Mouse (Mus musculus) heart, embryonic 10.5 days (tissue): ENCODE data around the gene 9530077C05Rik. TPM values are rescaled to one million over a fixed set of nuclear protein-coding genes. Genes with fewer than 3 reads are reported as not detected.
A peak's percentile ranks its signal among the peaks of the same experiment; 100 is the strongest.

ENCODE experiments used
- DNase-seq: peaks from one replicate; pipeline ENCODE4 v3.0.0-alpha.2; 2017; ENCODE audit warnings: low spot score
- H3K27ac ChIP-seq: fragments of 300-500 bp; sonication (generic); 2 replicates; pipeline ENCODE4 v1.5.1; 2016; ENCODE audit warnings: mild to moderate bottlenecking
- H3K27me3 ChIP-seq: fragments of 300-500 bp; sonication (generic); 2 replicates; pipeline ENCODE4 v1.6.1; 2016; ENCODE audit warnings: mild to moderate bottlenecking; ENCODE audit not compliant: poor library complexity, insufficient read depth, severe bottlenecking
- H3K36me3 ChIP-seq: fragments of 300-500 bp; sonication (generic); 2 replicates; pipeline ENCODE4 v1.6.1; 2016; ENCODE audit warnings: mild to moderate bottlenecking, moderate library complexity
- H3K4me1 ChIP-seq: fragments of 300-500 bp; sonication (generic); 2 replicates; pipeline ENCODE4 v1.6.1; 2016; ENCODE audit warnings: mild to moderate bottlenecking
- H3K4me3 ChIP-seq: fragments of 300-500 bp; sonication (generic); 2 replicates; pipeline ENCODE4 v1.5.1; 2016; ENCODE audit warnings: mild to moderate bottlenecking, moderate library complexity
- H3K9me3 ChIP-seq: fragments of 300-500 bp; sonication (generic); 2 replicates; pipeline ENCODE4 v1.6.1; 2016; ENCODE audit warnings: mild to moderate bottlenecking, moderate library complexity
- WGBS: fragments of 180-500 bp; shearing (Covaris S2); methylation state at CpG from one replicate; pipeline ENCODE4 v1.1.7; 2016; 5-methylcytosine and 5-hydroxymethylcytosine counted together
- polyA plus RNA-seq: library from polyadenylated mRNA; unstranded; fragments of >200 nt; fragmentation: Nextera tagmentation; extraction: Ambion mirVana; gene quantifications from 2 replicates; pipeline ENCODE4 v1.2.1, GENCODE M21; 2016

The 9530077C05Rik gene
- 3.3 and 4.6 TPM in 2 replicates for polyA plus RNA-seq

DNA sequence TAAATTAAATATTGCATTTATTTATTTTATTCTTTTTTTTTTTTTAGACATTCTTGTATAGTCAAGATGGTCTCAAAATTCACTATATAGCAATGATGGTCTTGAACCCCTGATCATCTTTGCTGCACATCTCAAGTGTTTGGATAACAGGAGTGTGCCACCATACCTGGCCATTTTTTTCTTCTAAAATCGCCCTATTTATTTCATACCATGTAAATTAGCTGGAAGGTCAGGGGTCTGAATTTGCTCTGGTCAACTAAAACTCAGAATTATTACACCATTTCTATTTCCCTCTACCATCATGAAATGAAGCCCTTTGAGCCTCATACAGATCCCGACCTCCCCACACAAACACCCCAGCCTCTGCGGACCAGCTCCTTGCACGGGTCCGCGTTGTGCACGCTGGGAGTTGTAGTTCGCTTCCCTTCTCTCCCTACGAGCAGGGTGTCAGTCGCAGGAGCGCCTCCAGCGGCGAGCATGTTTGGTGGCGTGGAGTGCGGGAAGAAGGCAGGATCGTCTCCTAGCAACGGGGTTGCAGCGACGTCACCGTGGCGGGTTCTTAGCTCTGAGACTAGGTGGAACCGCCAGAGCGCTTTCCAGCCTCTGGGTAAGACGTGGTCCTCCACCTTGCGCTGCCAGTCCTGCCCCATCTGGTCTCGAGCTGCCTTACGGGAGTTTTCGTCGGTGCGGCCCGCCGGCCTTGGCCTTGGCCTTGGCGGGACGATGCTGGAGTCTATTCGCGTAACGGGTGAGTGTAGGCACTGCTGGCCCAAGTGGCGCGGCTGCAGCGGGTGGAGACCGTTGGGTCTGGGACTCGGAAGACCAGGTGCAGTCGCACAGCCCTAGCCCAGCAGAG, at the start of gene 9530077C05Rik:
Gene 9530077C05Rik (plus strand): TSS at position 512 of the 856 bp plus-strand sequence.
- DNase-seq: peak; percentile 99
- H3K4me3 ChIP-seq: peak within 1 kb of the TSS; percentile 74
- peaks cover 3% of the 10 kb centered on the region; the same call in 1 of the 2 replicates for H3K4me1 ChIP-seq
- WGBS: 1% methylated on average over 43 of the region's 43 CpGs
- no peaks in the 10 kb centered on the region for H3K36me3 ChIP-seq
- H3K27ac ChIP-seq: peak within 1 kb of the TSS; percentile 81
- no peaks in the 10 kb centered on the region for H3K9me3 ChIP-seq
- H3K27me3 ChIP-seq: no peaks in the 10 kb centered on the region; the same call in 1 of the 2 replicates

DNA sequence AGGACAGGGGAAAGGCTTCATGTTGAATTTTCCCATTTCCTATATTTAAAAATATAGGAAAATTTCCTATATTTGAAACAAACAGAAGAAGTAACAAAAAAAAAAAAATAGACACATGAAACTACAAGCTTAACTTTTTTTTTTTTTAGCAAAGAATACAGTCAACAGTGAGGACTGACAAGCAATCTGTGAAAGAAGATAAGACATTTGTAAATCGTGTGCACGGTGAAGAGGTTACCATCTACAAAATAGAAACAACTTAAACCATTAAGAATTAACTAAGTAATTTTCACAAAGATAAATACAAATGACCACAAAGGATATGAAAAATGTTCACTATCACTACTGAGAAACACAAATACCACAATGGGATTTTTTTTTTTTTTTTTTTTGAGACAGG, 45.1 kb upstream of the 9530077C05Rik start:
- no peak for DNase-seq
- no peaks in the 10 kb centered on the region; the same call in 1 of the 2 replicates for H3K4me1 ChIP-seq
- peaks cover 87% of the 10 kb centered on the region for H3K36me3 ChIP-seq
- 82% methylated on average over 2 of the region's 2 CpGs for WGBS
- H3K9me3 ChIP-seq: no peaks in the 10 kb centered on the region
- H3K27ac ChIP-seq: no peak overlapping the region
- no peaks in the 10 kb centered on the region for H3K27me3 ChIP-seq
- H3K4me3 ChIP-seq: no peak overlapping the region

DNA sequence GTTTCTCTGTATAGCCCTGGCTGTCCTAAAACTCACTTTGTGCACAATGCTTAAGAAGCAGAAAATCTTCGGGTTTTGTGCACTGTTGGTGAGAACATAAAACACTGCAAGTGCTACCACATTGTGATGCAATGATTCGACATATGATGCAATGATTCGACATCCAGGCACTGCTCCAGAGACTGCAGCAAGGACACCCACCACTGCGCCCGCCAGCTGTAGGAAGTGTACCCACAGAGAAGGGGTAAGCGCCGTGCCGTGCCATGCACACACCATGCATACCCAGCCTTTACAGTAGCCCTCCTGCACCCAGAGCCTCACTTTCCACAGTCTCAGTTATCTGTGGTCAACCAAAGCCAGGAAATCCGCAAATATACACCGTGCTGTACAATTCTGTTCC, 44.7 kb upstream of the 9530077C05Rik start:
- Histone ChIP-seq H3K4me3 (no peak overlapping the region), H3K36me3 (peaks cover 87% of the 10 kb centered on the region), H3K9me3 (no peaks in the 10 kb centered on the region), H3K27me3 (no peaks in the 10 kb centered on the region), H3K4me1 (no peaks in the 10 kb centered on the region; the same call in 1 of the 2 replicates), H3K27ac (no peak overlapping the region)
- DNase-seq: no peak
- 94% methylated on average over 10 of the region's 10 CpGs for WGBS

DNA sequence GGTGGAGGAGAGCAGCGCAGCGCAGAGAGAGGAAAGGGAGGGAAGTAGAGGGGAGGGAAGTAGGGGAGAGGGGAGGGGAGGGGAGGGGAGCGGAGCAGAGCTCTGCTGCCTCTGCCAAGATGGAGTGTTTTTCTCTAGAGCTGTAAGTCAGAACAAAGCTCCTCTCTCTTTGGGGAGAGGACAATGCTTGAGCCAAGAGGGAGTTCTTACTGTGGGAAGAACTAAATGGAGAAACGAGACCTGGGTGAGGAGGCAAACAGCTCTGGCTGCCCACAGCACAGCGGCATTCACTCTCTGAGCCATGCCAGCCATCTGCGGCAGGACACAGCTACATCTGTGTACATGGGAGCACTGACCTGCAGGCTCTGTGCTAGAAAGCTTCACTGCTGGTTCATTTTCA, 43.3 kb upstream of the 9530077C05Rik start:
- DNase-seq: no peak
- no peaks in the 10 kb centered on the region; the same call in 1 of the 2 replicates for H3K4me1 ChIP-seq
- 86% methylated on average over 6 of the region's 6 CpGs for WGBS
- H3K27me3 ChIP-seq: no peaks in the 10 kb centered on the region
- no peak overlapping the region for H3K27ac ChIP-seq
- H3K4me3 ChIP-seq: no peak overlapping the region
- peaks cover 88% of the 10 kb centered on the region for H3K36me3 ChIP-seq
- no peaks in the 10 kb centered on the region for H3K9me3 ChIP-seq

DNA sequence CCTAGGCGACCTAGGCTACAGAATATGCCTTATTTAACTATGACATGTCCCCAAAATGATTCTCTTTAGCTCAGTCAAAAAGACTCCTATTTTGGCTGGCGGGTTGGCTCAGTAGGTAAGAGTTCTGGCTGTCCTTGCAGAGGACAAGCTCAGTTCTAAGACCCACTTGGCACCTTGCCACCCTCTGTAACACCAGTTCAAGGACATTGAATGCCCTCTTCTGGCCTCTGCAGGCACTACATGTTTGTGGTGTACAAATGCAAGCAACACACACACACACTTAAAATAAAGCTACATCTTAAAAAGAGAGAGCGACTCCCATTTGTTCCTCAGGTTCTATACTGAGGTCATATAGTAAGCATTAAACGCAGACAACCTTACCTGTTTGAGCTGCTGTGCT, 38.6 kb upstream of the 9530077C05Rik start:
- no peaks in the 10 kb centered on the region for H3K9me3 ChIP-seq
- H3K36me3 ChIP-seq: peaks cover 85% of the 10 kb centered on the region
- no peak overlapping the region for H3K27ac ChIP-seq
- no peak overlapping the region for H3K4me3 ChIP-seq
- 96% methylated on average over 4 of the region's 4 CpGs for WGBS
- no peaks in the 10 kb centered on the region; the same call in 1 of the 2 replicates for H3K4me1 ChIP-seq
- no peaks in the 10 kb centered on the region for H3K27me3 ChIP-seq
- DNase-seq: no peak

DNA sequence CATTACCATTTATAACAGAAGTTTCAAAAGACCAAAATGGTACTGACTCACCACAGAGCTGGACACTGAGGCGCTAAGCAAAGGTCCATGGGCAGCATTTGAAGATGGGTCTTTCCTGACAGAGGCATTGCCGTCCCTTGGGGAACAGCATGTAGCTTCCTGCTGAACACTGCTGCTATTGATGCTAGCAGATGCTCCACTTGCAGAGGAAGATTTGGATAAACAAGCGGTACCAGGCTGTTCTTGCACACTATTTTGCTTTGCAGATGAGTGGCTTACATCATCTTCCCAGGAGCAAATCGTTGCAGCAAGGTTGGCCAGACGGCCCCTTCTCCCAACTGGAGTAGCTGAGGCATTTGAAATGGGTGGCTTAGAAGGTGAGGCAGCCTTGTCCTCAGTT, 35.2 kb upstream of the 9530077C05Rik start:
- H3K27me3 ChIP-seq: no peaks in the 10 kb centered on the region
- H3K36me3 ChIP-seq: peaks cover 87% of the 10 kb centered on the region
- H3K27ac ChIP-seq: no peak overlapping the region
- 88% methylated on average over 5 of the region's 5 CpGs for WGBS
- H3K4me3 ChIP-seq: no peak overlapping the region
- H3K4me1 ChIP-seq: no peaks in the 10 kb centered on the region
- no peaks in the 10 kb centered on the region for H3K9me3 ChIP-seq
- no peak for DNase-seq

DNA sequence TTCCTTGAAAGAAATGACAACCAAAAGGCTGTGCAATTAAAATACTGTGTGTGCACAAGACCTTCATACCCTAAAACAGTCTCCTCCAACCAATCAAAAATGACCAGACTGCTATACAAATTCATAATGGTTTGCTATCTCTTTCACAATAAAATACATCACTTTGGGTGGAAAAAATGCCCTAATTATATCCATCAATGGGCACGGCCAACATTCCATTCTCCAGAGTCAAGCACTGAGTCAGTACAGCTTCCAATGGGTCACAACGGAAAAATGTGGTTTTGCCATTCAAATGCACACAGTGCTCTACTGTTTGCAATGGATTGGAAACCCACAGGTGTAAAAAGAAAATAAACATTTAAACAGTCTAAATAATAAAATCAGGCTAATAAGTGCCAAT, 25.4 kb upstream of the 9530077C05Rik start:
- 77% methylated on average over 2 of the region's 2 CpGs for WGBS
- H3K36me3 ChIP-seq: peaks cover 25% of the 10 kb centered on the region
- H3K4me3 ChIP-seq: no peak overlapping the region
- H3K27ac ChIP-seq: no peak overlapping the region
- H3K4me1 ChIP-seq: peaks cover 31% of the 10 kb centered on the region
- no peak for DNase-seq
- H3K9me3 ChIP-seq: no peaks in the 10 kb centered on the region
- H3K27me3 ChIP-seq: no peaks in the 10 kb centered on the region

DNA sequence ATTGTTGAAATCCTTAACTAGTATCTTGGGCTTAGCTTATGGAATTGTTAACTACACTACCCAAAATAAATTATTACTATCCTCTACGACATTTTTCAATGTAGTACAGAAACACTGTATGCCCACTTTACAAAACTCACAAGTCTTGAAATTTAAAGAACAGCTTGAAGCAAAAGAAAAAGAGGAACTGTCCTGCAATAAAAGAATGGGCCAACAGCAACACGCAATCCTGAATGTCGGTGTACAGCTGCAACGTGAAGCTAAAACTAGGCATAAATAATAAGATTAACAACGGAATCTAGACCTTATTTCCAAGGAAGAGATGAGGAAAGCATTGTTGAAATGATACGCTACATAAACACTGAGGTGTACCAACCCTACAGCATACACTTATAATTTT, 23.4 kb upstream of the 9530077C05Rik start:
- no peak for DNase-seq
- 24% methylated on average over 6 of the region's 6 CpGs for WGBS

DNA sequence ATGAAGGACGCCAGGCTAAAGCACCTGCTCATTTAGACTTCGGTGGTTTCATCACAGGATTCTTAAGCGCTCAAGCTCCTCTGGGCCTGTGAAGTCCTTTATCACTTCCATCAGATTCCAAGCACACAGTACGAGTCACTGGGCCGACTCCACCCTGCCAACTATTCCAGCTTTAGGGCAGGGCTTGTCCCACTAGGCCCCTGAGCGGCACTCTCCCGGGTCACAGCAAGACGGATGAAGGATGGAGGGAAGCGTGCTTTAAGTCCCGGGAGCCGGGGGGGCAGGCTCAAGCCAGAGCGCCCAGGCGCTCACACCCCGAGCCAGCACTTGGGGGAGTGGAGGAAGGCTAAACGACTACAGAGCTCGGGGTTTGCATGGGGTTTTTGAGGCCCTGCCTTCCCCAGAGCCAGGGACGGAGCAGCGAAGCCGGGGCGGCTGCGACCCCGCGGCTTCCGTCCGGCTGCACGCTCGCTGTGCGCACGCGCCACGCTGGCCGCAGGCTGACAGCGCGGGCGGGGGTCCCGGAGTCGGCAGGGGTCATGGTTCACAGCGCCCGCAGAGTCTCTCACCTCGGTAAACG, 22.8 kb upstream of the 9530077C05Rik start:
- no peaks in the 10 kb centered on the region for H3K27me3 ChIP-seq
- H3K9me3 ChIP-seq: no peaks in the 10 kb centered on the region
- WGBS: under 1% methylated on average over 41 of the region's 41 CpGs
- H3K27ac ChIP-seq: peak overlapping the region; percentile 96
- DNase-seq: peak; percentile 84
- H3K4me1 ChIP-seq: peaks cover 31% of the 10 kb centered on the region
- no peaks in the 10 kb centered on the region for H3K36me3 ChIP-seq
- H3K4me3 ChIP-seq: peak overlapping the region; percentile 88

More for the DNA sequence above, 23.4 kb upstream of the 9530077C05Rik start:
- peak overlapping the region; percentile 96 for H3K27ac ChIP-seq
- H3K4me1 ChIP-seq: peaks cover 31% of the 10 kb centered on the region
- H3K36me3 ChIP-seq: peaks cover 6% of the 10 kb centered on the region; the same call in 1 of the 2 replicates
- H3K9me3 ChIP-seq: no peaks in the 10 kb centered on the region
- H3K27me3 ChIP-seq: no peaks in the 10 kb centered on the region
- H3K4me3 ChIP-seq: peak overlapping the region; percentile 88

DNA sequence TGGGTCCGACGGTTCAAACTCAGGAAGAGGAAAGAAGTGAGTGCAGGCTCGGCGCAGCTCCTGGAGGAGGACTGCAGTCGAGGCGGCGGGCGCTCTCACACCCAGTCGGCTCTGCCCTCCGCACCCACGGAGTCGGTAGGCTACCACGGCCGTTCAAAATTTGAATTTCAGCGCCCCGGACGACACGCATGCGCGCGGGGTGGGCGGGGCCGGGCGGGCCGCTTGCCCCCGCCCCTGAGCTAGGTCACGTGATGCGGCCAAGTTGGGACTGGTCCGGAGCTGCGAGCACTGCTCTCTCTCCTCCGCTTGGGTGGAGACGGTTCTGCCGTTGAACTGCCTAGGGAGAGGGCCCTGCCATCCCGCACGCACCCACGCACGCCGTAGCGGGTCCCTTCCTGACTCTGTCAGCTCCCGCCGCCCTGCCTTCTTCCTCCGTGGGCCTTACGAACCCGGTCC, 22.3 kb upstream of the 9530077C05Rik start, which contains the start of gene Anln:
Gene Anln (minus strand): TSS at position 168 of the 456 bp plus-strand sequence.
- no peaks in the 10 kb centered on the region for H3K27me3 ChIP-seq
- peaks cover 31% of the 10 kb centered on the region for H3K4me1 ChIP-seq
- H3K36me3 ChIP-seq: no peaks in the 10 kb centered on the region
- H3K9me3 ChIP-seq: no peaks in the 10 kb centered on the region
- peak; percentile 97 for DNase-seq
- peak within 1 kb of the TSS; percentile 88 for H3K4me3 ChIP-seq
- H3K27ac ChIP-seq: peak within 1 kb of the TSS; percentile 96
- 0% methylated on average over 44 of the region's 44 CpGs for WGBS

DNA sequence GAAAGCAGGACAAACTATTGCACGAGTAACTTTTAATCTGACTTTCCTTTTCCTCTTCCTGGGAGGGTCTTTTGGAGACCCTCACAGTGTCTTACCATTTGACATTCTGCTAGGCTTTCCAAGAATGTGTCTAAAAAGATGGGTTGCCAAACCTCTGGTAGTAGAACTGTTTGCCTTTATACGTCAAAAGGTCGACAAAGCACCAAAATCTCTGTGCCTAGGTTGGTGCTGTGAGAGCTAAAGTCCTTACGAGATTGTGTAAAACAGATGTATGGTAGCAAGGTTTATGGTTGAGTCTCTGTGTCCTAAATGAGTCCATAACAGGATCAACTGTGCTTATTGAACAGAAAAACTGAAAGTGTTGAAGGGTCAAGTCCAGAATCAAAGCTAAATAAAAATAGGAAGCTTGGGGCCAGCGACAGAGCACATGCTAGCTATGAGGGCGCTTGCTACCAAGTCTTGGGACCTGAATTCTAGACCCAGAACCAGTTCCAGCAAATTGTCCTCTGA, 21.5 kb upstream of the 9530077C05Rik start:
- DNase-seq: no peak
- H3K4me1 ChIP-seq: peaks cover 31% of the 10 kb centered on the region
- peak overlapping the region; percentile 88 for H3K4me3 ChIP-seq
- H3K9me3 ChIP-seq: no peaks in the 10 kb centered on the region
- no peaks in the 10 kb centered on the region for H3K36me3 ChIP-seq
- H3K27me3 ChIP-seq: no peaks in the 10 kb centered on the region
- 64% methylated on average over 6 of the region's 6 CpGs for WGBS
- H3K27ac ChIP-seq: peak overlapping the region; percentile 96

DNA sequence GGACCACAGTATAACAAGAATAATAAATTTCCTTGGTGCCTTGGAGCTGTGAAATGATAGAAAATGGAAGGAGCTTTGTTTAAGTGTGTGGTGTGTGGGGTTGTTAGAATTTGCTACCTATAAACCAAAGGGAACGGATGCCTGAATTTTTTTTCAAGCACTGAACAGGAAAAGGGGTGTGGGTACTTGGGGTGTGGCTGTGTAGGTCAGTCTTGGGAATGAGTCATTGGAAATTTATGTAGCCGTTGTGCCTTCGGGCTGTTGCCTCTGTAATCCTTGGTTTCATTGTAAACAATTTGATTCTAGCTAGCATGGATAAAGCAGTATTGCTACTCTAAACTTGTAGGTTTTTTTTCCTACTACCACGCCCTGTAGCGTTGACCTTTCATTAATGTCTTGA, 20.9 kb upstream of the 9530077C05Rik start:
- H3K27me3 ChIP-seq: no peaks in the 10 kb centered on the region
- H3K4me3 ChIP-seq: no peak overlapping the region
- peaks cover 31% of the 10 kb centered on the region for H3K4me1 ChIP-seq
- WGBS: 80% methylated on average over 5 of the region's 5 CpGs
- H3K36me3 ChIP-seq: no peaks in the 10 kb centered on the region
- no peaks in the 10 kb centered on the region for H3K9me3 ChIP-seq
- no peak for DNase-seq
- H3K27ac ChIP-seq: no peak overlapping the region

DNA sequence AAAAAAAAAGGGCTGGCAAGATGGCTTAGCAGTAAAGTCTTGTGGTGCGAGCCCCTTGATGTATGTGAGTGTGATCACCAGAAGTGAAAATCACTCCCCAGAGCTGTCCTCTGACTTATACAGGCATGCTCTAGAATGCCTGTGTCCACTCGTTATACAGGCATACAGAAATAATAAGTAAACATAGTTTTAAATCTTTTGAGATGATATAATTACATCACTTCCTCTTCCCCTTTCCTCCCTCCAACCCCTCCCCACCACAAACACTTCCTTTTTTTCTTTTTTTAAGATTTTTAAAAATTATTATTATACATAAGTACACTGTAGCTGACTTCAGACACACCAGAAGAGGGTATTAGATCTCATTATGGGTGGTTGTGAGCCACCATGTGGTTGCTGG, 16.6 kb upstream of the 9530077C05Rik start:
- Histone ChIP-seq H3K27ac (no peak overlapping the region), H3K27me3 (no peaks in the 10 kb centered on the region), H3K4me1 (0 out of 2 replicates have a peak, but pooled peaks cover 3% of the 10 kb centered on the region), H3K4me3 (no peak overlapping the region), H3K9me3 (no peaks in the 10 kb centered on the region), H3K36me3 (no peaks in the 10 kb centered on the region)
- WGBS: 81% methylated on average over 2 of the region's 2 CpGs
- no peak for DNase-seq
